Mouse (Mus musculus) heart, adult 2 months (tissue): ENCODE measurements at regions not wholly inside any gene's neighbourhood (a gene's known extent, or its start where the extent isn't known, plus 50 kb on each side); places are given as distances from the start of the nearest gene placed in this dataset.

Source experiments
- CTCF ChIP-seq: fragments of 200-600 bp; IDR thresholded peaks from 2 replicates; pipeline ENCODE4 v1.8.1; 2022; ENCODE audit warnings: antibody characterized with exemption, mild to moderate bottlenecking, moderate library complexity
- POLR2A ChIP-seq: fragments of 200-500 bp; IDR thresholded peaks from 2 replicates; pipeline ENCODE4 v1.6.1; 2011; ENCODE audit warnings: mild to moderate bottlenecking, low read depth, low read length, control low read depth; ENCODE audit not compliant: insufficient read depth

DNA sequence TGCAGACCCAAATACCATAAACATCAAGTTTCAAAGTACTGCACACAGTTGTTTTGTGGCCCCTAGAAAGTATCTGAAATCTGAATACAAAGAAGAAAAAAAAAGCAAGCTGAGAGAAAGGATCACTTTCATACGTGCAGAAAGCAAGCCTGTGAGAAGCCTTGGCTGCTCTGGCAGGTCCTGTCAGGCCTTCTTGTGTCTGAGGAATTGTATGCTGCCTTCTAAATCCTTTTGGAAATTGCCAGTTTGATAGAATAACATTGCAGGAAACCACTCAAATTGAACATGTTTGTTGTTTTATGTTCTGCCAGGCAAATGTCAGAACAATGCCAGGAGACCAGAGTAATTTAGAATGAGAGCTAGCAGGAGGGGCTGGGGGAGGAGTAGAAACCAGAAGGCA lies 198.0 kb downstream of the Spry2 start:
- TF ChIP-seq CTCF (no peak), POLR2A (no peak)
